Mouse (Mus musculus) megakaryocyte, adult 5-6 weeks (primary cell): ENCODE data around the gene Hba-a1. TPM values are rescaled to one million over a fixed set of nuclear protein-coding genes. Genes with fewer than 3 reads are reported as not detected.
"Not testable (repeated sequence)": the region's sequence is repeated elsewhere in the genome, so short reads cannot be mapped to it uniquely, and the experiment has no call there.

Experiments used
- ATAC-seq: 2 replicates; pipeline ENCODE4 v1.8.0; 2016; ENCODE audit warnings: mild to moderate bottlenecking, inconsistent platforms; ENCODE audit not compliant: poor library complexity, severe bottlenecking
- total RNA-seq, 2 experiments: library from RNA; stranded (forward) in 1 of 2; stranded (reverse) in 1 of 2; fragments of 153-499, 151-499 nt in 1 of 2; fragments of 221-1000, 200-1000 nt in 1 of 2; gene quantifications; 2 replicates each; pipeline versions ENCODE4 v1.2.3 to v1.2.4; 2015 to 2017

Gene Hba-a1
- total RNA-seq, 2 experiments from 2014 or later: 18.7 to 53.9 TPM

- ATAC-seq: no peak
Measured at GRCm38 (mm10) chr11:32262674-32263415, 20.5 kb upstream of the Hba-a1 start.

DNA sequence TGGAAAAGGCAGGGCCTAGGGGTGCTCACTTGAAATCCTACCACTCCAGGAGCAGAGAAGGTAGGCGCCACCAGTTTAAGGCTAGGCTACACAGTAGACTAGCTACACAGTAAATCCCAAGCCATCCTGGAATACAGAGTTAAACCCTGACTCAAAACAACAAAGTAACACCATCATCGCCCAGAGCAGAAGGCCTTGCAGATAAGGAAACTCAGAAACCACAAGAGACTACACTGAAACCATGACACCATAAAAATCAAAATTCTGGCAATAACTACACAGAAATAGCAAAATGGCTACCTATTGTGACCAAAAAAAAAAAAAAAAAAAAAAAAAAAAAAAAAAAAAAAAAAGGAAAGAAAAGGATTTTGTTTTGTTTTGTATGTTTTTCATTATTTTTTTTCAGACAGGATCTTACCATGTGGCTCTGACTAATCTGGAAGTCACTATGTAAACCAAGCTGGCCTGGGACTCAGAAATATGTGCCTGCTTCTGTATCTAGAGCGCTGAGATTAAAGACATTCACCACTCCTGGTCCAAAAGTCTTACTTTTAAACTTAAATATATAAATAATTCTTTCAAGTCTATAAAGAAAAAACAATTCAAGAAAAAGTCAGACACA is 18.1 kb upstream of the Hba-a1 start:
- no peak for ATAC-seq

DNA sequence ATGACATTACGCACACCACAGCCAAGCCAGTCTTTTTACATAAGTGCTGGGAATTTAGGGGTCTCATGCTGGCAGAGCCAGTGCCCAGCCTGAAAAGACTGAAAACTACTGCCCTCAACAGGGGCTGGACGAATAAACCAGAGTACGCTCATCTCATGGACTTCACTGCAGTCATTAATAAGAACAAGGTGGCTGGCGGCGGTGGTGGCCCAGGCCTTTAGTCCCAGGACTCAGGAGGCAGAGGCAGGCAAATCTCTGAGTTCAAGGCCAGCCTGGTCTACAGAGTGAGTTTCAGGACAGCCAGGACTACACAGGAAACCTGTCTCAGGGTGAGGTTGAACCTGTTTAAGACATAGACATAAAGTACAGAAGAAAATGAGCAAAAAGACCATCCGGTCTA is 17.1 kb upstream of the Hba-a1 start:
- no peak for ATAC-seq

- ATAC-seq: no peak
Measured at GRCm38 (mm10) chr11:32266776-32267175, 16.5 kb upstream of the Hba-a1 start.

DNA sequence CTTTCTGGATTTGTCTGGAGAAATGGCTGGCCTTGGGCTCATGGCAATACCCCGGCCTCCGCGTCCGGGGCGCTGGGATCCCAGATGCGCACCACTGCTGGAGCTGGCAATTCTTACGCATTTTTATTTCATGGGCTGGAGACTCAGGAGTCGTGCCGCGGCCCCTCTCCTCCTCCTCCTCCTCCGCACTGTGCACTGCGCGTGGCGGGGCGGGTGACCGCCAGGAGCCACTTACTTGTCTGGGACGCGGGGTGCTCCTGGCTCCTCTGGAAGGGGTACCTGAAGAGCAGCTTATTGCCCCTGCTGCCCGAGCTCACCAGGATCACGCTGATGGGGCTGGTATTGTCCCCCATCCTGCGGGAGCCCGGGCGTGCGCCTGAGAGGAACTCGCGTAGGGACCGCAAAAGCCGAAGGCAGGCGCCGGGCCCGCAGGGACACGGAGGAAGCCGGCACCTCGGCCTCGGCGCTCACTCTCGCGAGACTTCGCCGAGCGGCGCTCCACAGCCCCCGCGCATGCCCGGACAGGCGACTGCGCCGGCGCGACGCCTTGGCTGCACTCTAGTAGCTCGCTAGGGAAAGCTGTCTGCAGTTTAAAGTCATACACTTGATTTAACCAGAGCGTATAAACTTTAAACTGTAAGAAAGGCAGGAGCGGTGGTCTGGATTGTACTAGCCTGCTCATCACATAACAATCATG is 16.0 kb upstream of the Hba-a1 start, which contains the start of gene Nprl3:
TSS of gene Nprl3 (minus strand) at position 520 of the 697 bp plus-strand sequence.
- peak; percentile 95 for ATAC-seq

DNA sequence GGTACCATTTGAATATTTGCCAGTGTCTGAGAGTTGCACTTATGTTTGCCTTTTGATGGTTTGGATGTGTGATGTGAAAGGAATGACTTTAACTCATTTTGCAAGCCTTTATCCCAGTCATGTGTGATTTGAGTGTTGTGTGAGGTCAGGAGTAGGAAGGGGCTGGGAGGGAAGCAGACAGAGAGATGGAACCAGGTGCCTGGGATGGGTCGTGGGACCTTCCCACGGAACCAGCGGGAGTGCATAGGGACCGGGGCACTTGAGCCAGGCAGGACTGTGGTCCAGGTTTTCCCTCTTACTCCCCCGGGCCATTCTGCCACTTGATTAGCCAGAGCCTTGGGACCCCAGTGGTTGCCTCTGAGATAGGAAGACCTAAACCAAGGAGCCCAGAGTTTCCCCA is 15.3 kb upstream of the Hba-a1 start:
- ATAC-seq: no peak

- no peak for ATAC-seq
Measured at GRCm38 (mm10) chr11:32268952-32269351, 14.4 kb upstream of the Hba-a1 start.

- ATAC-seq: no peak
Measured at GRCm38 (mm10) chr11:32271178-32271577, 12.1 kb upstream of the Hba-a1 start.

DNA sequence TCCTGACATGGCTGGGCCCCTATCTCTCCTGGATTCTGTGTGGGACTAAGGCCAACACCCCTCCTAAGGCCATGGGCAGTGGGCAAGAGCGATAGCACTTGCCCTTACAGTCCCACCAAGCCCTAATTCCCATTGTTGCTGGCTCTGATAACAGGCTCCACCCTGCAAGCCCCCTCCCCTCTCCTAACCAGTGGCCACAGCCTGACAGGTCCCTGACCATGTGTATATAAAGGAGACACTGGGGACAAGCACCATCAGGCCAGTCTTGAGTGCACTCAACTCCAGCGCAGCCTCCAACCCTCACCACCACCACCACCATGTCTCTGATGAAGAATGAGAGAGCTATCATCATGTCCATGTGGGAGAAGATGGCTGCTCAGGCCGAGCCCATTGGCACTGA is 7.0 kb upstream of the Hba-a1 start, which contains the start of gene Hba-x:
TSS of gene Hba-x (plus strand) at position 54 of the 400 bp plus-strand sequence.
- no peak for ATAC-seq

DNA sequence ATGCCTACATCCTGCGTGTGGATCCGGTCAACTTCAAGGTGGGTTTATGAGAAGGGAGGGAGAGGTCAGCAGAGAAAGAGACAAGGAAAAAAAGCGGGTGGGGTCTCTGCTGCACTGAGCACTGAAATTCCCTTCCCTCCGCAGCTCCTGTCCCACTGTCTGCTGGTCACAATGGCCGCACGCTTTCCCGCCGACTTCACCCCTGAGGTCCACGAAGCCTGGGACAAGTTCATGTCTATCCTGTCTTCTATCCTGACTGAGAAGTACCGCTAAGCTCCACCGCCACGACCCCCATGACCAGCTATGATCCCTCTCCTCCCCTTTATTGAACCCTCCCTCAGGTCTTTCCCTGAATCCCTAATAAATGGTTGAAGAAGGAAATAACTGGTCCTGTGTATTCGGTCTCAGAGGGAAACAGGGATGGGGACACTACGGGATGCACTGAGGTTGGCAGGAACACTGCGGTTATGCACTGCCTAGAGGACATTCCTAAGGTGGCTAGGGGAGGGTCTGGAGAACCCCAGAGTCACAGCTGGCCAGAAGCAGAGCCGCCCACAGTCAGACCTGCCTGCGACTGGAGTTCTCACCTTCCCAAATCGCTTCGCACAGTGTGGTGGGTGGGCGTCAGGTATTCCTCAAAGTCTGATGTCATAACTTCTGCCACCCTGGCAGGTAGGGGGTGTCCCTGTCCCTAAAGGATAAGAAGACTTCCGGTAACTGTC is 5.4 kb upstream of the Hba-a1 start:
- ATAC-seq: no peak

- ATAC-seq: no peak
Measured at GRCm38 (mm10) chr11:32278458-32278957, 4.8 kb upstream of the Hba-a1 start.

GRCm38 (mm10) chr11:32280646-32281045 is 2.7 kb upstream of the Hba-a1 start:
- ATAC-seq: no peak

DNA sequence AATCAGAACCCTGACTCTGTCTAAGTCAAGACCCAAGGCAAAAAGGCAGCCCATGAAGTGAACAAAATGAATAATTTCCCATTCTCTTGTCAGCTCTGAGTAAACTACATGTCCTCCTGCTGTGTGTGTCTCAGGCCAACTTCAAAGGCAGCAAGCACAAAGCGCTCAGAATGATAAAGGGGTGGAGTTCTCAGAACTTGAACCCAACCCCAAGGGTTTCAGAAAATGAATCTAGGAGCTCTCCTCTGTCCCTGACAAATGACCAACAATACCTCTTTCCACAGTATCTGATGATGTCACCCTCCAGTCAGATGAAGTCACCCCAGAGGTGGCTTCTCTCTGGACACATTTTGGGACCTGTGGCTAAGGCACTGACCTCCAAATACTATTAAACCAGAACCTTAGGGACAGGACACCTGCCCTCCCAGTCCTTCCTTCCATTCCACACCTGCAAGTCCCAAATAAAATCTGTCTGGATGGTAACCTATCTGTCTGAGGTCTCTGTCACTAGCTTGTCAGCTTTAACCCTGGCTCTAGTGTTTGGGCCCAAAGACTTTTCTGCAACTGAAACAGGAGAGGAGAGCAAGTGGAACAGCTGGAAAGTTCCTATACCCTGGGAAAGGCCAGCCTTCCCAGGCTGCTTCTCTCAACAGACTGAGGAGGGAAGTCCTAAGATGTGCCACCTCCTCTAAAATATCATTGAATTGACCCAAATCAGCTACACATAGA is 1.7 kb upstream of the Hba-a1 start:
- ATAC-seq: no peak

DNA sequence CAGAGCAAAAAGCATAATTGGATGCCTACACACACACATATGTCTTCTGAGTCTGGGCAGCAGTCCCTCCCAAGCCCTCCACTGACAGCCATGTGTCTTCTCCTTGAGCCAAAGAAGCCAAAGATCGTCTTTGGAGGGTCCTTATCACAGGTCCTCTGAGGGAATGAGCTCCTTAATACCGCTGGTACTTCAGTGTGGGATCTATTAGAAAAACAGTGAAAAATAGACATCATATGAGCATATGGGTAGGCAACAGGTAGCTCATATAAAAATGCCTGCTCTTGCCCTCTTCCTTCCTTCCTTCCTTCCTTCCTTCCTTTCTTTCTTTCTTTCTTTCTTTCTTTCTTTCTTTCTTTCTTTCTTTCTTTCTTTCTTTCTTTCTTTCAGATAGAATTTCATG is 1.3 kb downstream of the Hba-a1 start:
- not testable (repeated sequence) for ATAC-seq

DNA sequence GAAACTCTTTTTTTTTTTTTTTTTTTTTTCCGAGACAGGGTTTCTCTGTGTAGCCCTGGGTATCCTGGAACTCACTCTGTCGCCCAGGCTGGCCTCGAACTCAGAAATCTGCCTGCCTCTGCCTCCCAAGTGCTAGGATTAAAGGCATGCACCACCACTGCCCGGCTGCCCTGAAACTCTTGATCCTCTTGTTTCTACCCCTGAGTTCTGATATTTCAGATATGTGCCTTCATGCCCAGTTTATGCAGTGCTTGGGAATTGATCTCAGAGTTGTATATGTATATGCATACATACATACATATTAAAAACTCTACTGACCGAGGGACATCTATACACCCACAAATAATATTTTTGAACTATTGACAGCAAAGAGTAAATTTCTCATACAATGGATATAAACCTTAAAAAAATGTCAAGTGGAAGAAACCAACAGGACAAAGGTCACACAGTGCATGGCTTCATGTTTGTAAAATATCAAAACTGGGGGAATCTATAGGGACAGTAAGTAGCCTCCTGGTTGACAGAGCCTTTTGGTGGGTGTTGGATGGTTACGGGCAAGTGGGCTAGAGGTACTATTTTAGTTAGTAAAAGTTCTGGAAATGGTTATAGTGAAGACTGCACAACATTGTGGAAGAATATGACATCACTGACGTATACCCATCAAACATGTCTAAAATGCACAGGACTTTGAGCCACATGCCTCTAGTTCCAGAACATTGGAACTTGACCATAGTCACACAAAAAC is 1.9 kb downstream of the Hba-a1 start:
- ATAC-seq: no peak

- ATAC-seq: not testable (repeated sequence)
Measured at GRCm38 (mm10) chr11:32285887-32286286, 2.6 kb downstream of the Hba-a1 start.

DNA sequence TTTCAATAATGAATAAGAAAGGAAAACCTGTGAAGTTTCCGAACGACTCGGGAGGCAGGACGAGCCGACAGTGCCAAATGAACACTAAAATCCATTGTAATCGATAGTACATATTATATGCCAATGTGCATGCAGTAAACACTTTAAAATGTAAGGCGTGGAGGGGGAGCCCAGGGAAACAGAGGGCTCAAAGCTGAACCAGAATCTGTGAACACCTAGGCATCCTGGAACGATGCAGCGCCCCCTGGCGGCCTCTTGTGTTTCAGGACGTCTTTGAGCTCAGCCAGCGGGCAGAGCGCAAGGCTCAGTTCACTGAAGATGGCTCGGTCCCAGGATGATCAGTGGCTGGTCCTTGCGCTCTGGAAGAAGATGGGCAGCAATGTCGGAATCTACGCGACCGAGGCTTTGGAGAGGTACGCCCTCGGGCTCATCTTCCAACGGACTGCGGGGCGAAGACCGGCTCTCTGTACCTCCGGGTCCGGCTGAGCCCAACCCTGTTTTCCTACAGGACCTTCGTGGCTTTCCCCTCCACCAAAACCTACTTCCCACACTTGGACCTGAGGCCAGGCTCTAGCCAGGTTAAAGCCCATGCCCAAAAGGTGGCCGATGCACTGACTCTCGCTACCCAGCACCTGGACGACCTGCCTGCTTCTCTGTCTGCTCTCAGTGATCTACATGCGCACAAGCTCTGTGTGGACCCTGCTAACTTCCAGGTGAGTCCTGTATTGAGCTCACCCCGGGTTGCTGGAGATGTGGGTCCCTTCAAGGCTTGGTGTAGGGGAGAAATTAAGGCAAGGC is 3.6 kb downstream of the Hba-a1 start, which contains the start of gene Hbq1b:
TSS of gene Hbq1b (plus strand) at position 271 of the 798 bp plus-strand sequence.
- ATAC-seq: peak; percentile 73

GRCm38 (mm10) chr11:32287493-32287825 is 4.1 kb downstream of the Hba-a1 start:
- ATAC-seq: no peak

DNA sequence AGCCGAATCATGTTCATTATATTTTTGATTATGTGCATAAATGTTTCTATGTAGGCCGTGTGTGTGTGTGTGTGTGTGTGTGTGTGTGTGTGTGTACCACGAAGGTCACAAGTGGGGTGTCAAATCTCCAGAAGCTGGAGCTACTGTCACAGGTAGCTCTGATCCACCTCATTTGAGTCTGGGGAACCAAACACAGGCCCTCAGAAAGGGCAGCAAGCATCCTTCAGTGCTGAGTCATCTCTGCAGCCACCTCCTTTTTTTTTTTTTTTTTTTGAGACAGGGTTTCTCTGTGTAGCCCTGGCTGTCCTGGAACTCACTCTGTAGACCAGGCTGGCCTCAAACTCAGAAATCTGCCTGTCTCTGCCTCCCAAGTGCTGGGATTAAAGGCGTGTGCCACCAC is 9.5 kb downstream of the Hba-a1 start:
- ATAC-seq: not testable (repeated sequence)
